Mouse (Mus musculus) kidney, postnatal 0 days (tissue): Measurements from ENCODE around the gene Mfrp. TPM values are rescaled to one million over a fixed set of nuclear protein-coding genes. Genes with fewer than 3 reads are reported as not detected.

Source experiments
- ATAC-seq: fragments of 200-750 bp; cut with Nextera tagmentation; replicated peaks from 2 replicates; pipeline ENCODE4 v1.8.0; 2017; ENCODE audit warnings: low read depth, moderate number of reproducible peaks, moderate TSS enrichment, moderate library complexity; ENCODE audit not compliant: low FRiP score
- DNase-seq: peaks from one replicate; pipeline ENCODE4 v3.0.0-alpha.2; 2016; ENCODE audit warnings: low spot score
- H3K27ac ChIP-seq: fragments of 300-500 bp; sonication (generic); 2 replicates; pipeline ENCODE4 v1.5.1; 2014; ENCODE audit warnings: mild to moderate bottlenecking
- H3K27me3 ChIP-seq: fragments of 300-500 bp; sonication (generic); 2 replicates; pipeline ENCODE4 v1.6.1; 2014; ENCODE audit warnings: low read length, mixed read lengths; ENCODE audit not compliant: insufficient read depth
- H3K36me3 ChIP-seq: fragments of 300-500 bp; sonication (generic); 2 replicates; pipeline ENCODE4 v1.6.1; 2014; ENCODE audit warnings: low read length, mixed read lengths; ENCODE audit not compliant: insufficient read depth
- H3K4me1 ChIP-seq: fragments of 300-500 bp; sonication (generic); replicated peaks from 2 replicates; pipeline ENCODE4 v1.6.1; 2014; ENCODE audit warnings: antibody characterized with exemption, low read length, mixed read lengths; ENCODE audit not compliant: insufficient read depth
- H3K4me2 ChIP-seq: fragments of 300-500 bp; sonication (generic); 2 replicates; pipeline ENCODE4 v1.6.1; 2014; ENCODE audit warnings: mild to moderate bottlenecking, low read length, moderate library complexity, mixed read lengths
- H3K4me3 ChIP-seq: fragments of 300-500 bp; sonication (generic); replicated peaks from 2 replicates; pipeline ENCODE4 v1.5.1; 2014; ENCODE audit warnings: low read depth, low read length
- H3K9ac ChIP-seq: fragments of 300-500 bp; sonication (generic); 2 replicates; pipeline ENCODE4 v1.6.1; 2014; ENCODE audit warnings: low read depth, low read length
- H3K9me3 ChIP-seq: fragments of 300-500 bp; sonication (generic); replicated peaks from 2 replicates; pipeline ENCODE4 v1.6.1; 2016; ENCODE audit warnings: low read length, inconsistent platforms, mixed read lengths
- CTCF ChIP-seq: IDR thresholded peaks from 2 replicates; pipeline ENCODE4 v1.5.1; 2016; ENCODE audit warnings: antibody characterized with exemption, low read depth, mild to moderate bottlenecking, moderate library complexity
- WGBS: fragments of 180-500 bp; shearing (Covaris S2); extraction: QIAGEN DNeasy Blood & Tissue Kit; methylation state at CpG from one replicate; pipeline ENCODE4 v1.1.7; 2014; 5-methylcytosine and 5-hydroxymethylcytosine counted together
- polyA plus RNA-seq: library from polyadenylated mRNA; unstranded; fragments of >200 nt; fragmentation: Nextera tagmentation; extraction: Ambion mirVana; gene quantifications from 2 replicates; pipeline ENCODE4 v1.2.1, GENCODE M21; 2015

Mfrp gene
- 0.11 and 0.16 TPM in 2 replicates for polyA plus RNA-seq

DNA sequence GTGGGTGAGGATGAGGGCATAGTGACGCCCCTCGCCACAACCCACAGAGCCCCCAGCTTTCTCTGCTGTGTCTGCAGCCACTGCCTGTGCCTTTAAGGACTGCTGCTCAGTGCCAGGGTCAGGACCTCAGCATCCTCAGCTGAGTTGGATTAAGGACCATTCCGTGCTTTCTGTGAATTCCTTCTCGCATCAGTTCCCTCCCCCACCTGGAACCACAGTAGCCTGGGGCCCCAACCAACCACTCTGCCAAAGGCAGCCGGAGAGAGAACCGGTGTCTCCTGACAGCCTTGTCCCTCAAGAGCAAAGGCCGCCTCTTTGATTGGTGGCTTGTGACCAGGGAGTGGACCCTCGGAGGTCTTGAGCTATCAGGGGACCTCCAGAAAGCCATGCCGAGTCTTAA is at the start of gene Mfrp:
Gene Mfrp (plus strand): TSS at position 240 of the 400 bp plus-strand sequence.
- Histone ChIP-seq H3K27ac (no peak within 1 kb of the TSS), H3K36me3 (no peaks in the 10 kb centered on the region), H3K9ac (no peak within 1 kb of the TSS), H3K4me3 (no peak within 1 kb of the TSS), H3K27me3 (no peaks in the 10 kb centered on the region), H3K4me1 (peaks cover 6% of the 10 kb centered on the region; the same call in 1 of the 2 replicates), H3K9me3 (no peaks in the 10 kb centered on the region), H3K4me2 (no peak within 1 kb of the TSS)
- WGBS = 41% methylated on average over 9 of the region's 9 CpGs
- DNase-seq (no peak), ATAC-seq (0 out of 2 replicates have a peak, but pooled peaks have one; percentile 6)
- TF ChIP-seq CTCF = no peak

DNA sequence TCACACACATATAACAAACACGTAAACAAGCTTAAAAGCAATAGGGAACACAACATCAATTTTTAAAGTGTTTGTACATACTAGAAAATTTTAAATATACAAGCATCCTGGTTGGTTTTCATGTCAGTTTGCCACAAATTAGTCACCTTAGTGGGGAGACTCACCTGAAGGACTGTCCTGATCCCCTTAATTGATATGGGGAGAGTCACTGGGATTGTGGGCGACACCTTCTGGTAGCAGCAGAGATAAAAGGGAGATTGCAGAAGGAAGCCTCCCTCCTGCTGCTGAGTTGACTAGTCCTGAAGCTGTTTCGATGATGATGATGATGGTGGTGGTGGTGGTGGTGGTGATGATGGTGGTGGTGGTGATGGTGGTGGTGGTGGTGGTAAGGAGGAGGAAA is 48.7 kb upstream of the Mfrp start:
- Histone ChIP-seq H3K9ac (no peak overlapping the region), H3K9me3 (no peaks in the 10 kb centered on the region), H3K27me3 (no peaks in the 10 kb centered on the region), H3K4me1 (no peaks in the 10 kb centered on the region), H3K4me3 (no peak overlapping the region), H3K27ac (no peak overlapping the region), H3K4me2 (no peak overlapping the region), H3K36me3 (no peaks in the 10 kb centered on the region)
- ATAC-seq (no peak), DNase-seq (no peak)
- whole genome bisulfite sequencing = 67% methylated on average over 3 of the region's 3 CpGs
- peak; percentile 22; the same call in 1 of the 2 replicates for TF ChIP-seq CTCF

DNA sequence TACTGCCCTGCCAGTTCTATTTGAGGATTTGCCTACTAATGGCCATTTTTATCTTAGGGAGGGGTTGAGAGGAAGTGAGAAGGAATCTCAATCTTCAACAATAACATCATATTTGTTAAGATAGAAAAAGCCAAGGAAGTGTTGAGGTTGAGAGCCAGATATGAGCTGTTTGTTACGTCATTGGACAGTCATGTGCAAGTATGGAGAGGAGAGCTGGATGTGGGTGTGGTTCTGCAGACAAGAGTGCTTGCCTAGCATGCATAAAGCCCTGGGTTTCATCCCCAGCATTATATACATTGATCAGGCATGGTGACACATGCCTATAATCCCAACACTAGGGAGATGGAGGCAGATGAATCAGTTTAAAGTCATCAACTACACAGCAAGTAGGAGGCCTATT is 47.6 kb upstream of the Mfrp start:
- DNase-seq (no peak), ATAC-seq (no peak)
- TF ChIP-seq CTCF = no peak
- Histone ChIP-seq H3K36me3 (no peaks in the 10 kb centered on the region), H3K9ac (no peak overlapping the region), H3K9me3 (no peaks in the 10 kb centered on the region), H3K27ac (no peak overlapping the region), H3K4me2 (no peak overlapping the region), H3K27me3 (no peaks in the 10 kb centered on the region), H3K4me3 (no peak overlapping the region), H3K4me1 (no peaks in the 10 kb centered on the region)
- WGBS = 67% methylated on average over 1 of the region's 1 CpGs

DNA sequence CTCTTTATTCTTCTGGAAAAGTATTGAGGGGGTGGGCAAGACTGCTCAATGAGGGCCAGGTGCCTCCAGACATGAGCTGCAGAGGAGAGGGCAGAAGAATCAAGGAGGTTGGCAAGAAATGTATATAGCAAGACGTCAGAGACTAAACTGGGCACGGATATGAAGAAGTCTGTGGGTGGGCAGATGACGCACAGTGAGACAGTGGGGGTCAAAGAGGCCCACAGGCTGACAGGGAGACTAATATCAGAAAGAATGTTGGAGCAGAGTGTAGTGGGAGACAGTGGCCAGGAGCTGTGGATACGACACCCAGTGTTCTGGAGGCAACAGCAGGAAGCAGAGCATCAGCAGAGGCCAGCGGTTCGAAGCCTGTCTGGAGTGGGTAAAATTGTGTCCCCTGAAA is 42.9 kb upstream of the Mfrp start:
- H3K9me3 ChIP-seq = no peaks in the 10 kb centered on the region
- H3K27ac ChIP-seq = no peak overlapping the region
- ATAC-seq (no peak), DNase-seq (no peak)
- no peaks in the 10 kb centered on the region for H3K27me3 ChIP-seq
- no peak overlapping the region for H3K4me3 ChIP-seq
- no peak overlapping the region for H3K4me2 ChIP-seq
- WGBS = 71% methylated on average over 6 of the region's 6 CpGs
- H3K4me1 ChIP-seq = no peaks in the 10 kb centered on the region
- no peaks in the 10 kb centered on the region for H3K36me3 ChIP-seq
- TF ChIP-seq CTCF = no peak
- H3K9ac ChIP-seq = no peak overlapping the region

- peak; percentile 41 for TF ChIP-seq CTCF
- no peak for DNase-seq
- ATAC-seq = no peak
- 28% methylated on average over 1 of the region's 1 CpGs for WGBS
- Histone ChIP-seq H3K27ac (no peak overlapping the region), H3K9me3 (no peaks in the 10 kb centered on the region), H3K36me3 (no peaks in the 10 kb centered on the region), H3K4me3 (no peak overlapping the region), H3K27me3 (no peaks in the 10 kb centered on the region), H3K4me1 (no peaks in the 10 kb centered on the region), H3K4me2 (no peak overlapping the region), H3K9ac (no peak overlapping the region)
Observed at GRCm38 (mm10) chr9:44065177-44065576, 36.4 kb upstream of the Mfrp start.

GRCm38 (mm10) chr9:44066785-44067225 is 34.7 kb upstream of the Mfrp start, which contains the start of gene Usp2:
Gene Usp2 (plus strand): TSS chr9:44067021.
- WGBS = 2% methylated on average over 38 of the region's 38 CpGs
- Histone ChIP-seq H3K9ac (peak within 1 kb of the TSS; percentile 18), H3K4me3 (peak within 1 kb of the TSS; percentile 39), H3K27me3 (no peaks in the 10 kb centered on the region), H3K4me2 (peak within 1 kb of the TSS; percentile 57), H3K27ac (no peak within 1 kb of the TSS), H3K9me3 (no peaks in the 10 kb centered on the region), H3K4me1 (peaks cover 2% of the 10 kb centered on the region; the same call in 1 of the 2 replicates), H3K36me3 (no peaks in the 10 kb centered on the region)
- peak; percentile 93 for TF ChIP-seq CTCF
- DNase-seq = peak; percentile 100
- ATAC-seq = peak; percentile 98
